Mouse (Mus musculus) ES-E14 (cell line): ENCODE results near the gene Pttg1. TPM values are rescaled to one million over a fixed set of nuclear protein-coding genes. Genes with fewer than 3 reads are reported as not detected.

Experiments
- DNase-seq: peaks from one replicate; pipeline ENCODE4 v3.0.0-alpha.2; 2013; ENCODE audit warnings: low read depth, low spot score
- H3K27ac ChIP-seq: 2 replicates; pipeline ENCODE4 v1.5.1; 2012; ENCODE audit warnings: low read depth, mild to moderate bottlenecking, low read length, moderate library complexity, mixed read lengths; ENCODE audit not compliant: poor library complexity, insufficient read depth, severe bottlenecking
- H3K36me3 ChIP-seq: 2 replicates; pipeline ENCODE4 v1.6.1; 2012; ENCODE audit warnings: mild to moderate bottlenecking, low read length, moderate library complexity, mixed read lengths; ENCODE audit not compliant: control insufficient read depth, poor library complexity, insufficient read depth, severe bottlenecking
- H3K4me1 ChIP-seq, 2 experiments: fragments of 150-350 bp in 1 of 2; sonication (generic) in 1 of 2; 2 replicates each; pipeline ENCODE4 v1.6.1; 2012; ENCODE audit warnings: low read length in 2 of 2, mild to moderate bottlenecking in 1 of 2, mixed read lengths in 1 of 2; ENCODE audit not compliant: control insufficient read depth in 2 of 2, insufficient read depth in 2 of 2, poor library complexity in 1 of 2
- H3K4me3 ChIP-seq, 2 experiments: fragments of 150-350 bp in 1 of 2; sonication (generic) in 1 of 2; 2 replicates each; pipeline ENCODE4 v1.5.1; 2012; ENCODE audit warnings: low read length in 2 of 2, low read depth in 1 of 2, mild to moderate bottlenecking in 1 of 2, mixed read lengths in 1 of 2; ENCODE audit not compliant: insufficient read depth in 1 of 2, poor library complexity in 1 of 2, severe bottlenecking in 1 of 2
- H3K9ac ChIP-seq: 2 replicates; pipeline ENCODE4 v1.6.1; 2012; ENCODE audit warnings: low read depth, mild to moderate bottlenecking, low read length, mixed read lengths; ENCODE audit not compliant: poor library complexity, insufficient read depth, severe bottlenecking
- H3K9me3 ChIP-seq: fragments of 150-350 bp; sonication (generic); 2 replicates; pipeline ENCODE4 v1.6.1; 2012; ENCODE audit warnings: low read depth, mild to moderate bottlenecking, low read length; ENCODE audit not compliant: control insufficient read depth, insufficient read depth
- CHD2 ChIP-seq: IDR thresholded peaks from 2 replicates; pipeline ENCODE4 v1.6.1; 2014; ENCODE audit warnings: mild to moderate bottlenecking, low read depth, low read length, inconsistent platforms
- HCFC1 ChIP-seq: IDR thresholded peaks from 2 replicates; pipeline ENCODE4 v1.6.1; 2012; ENCODE audit warnings: low read length, inconsistent platforms, borderline replicate concordance; ENCODE audit not compliant: insufficient read depth
- MAFK ChIP-seq: IDR thresholded peaks from 2 replicates; pipeline ENCODE4 v1.6.1; 2014; ENCODE audit warnings: mild to moderate bottlenecking, low read depth, low read length, inconsistent platforms; ENCODE audit not compliant: insufficient read depth
- ZC3H11A ChIP-seq: IDR thresholded peaks from 2 replicates; pipeline ENCODE4 v1.6.1; 2012; ENCODE audit warnings: low read depth, mild to moderate bottlenecking, inconsistent platforms, low read length, borderline replicate concordance
- ZNF384 ChIP-seq: IDR thresholded peaks from 2 replicates; pipeline ENCODE4 v1.6.1; 2012; ENCODE audit warnings: low read depth, low read length, inconsistent platforms
- in situ Hi-C, 2 experiments: fragments of 600-800 bp; cut with MboI; formaldehyde crosslinking; loops; one replicate each; pipeline ENCODE4 v1.15.1; 2025; ENCODE audit warnings: low sequenced_read_pairs in 2 of 2, inconsistent platforms in 1 of 2; ENCODE audit not compliant: unreplicated experiment in 2 of 2
- total RNA-seq: library from RNA; depleted of rRNA; stranded (reverse); fragments of 300-350 nt; gene quantifications from 2 replicates; pipeline ENCODE4 v1.2.3, GENCODE M21; 2012

Pttg1 gene
- total RNA-seq, 1 experiment = 69.3 TPM

- H3K9me3 ChIP-seq = no peaks in the 10 kb centered on the region
- H3K9ac ChIP-seq = no peak overlapping the region
- peaks cover 1 to 6% of the 10 kb centered on the region in 2 experiments; a peak in 2 of 4 replicates for H3K4me1 ChIP-seq
- H3K27ac ChIP-seq = no peak overlapping the region
- in situ Hi-C loops = no loop called here
- H3K4me3 ChIP-seq = no peak overlapping the region
- H3K36me3 ChIP-seq = no peaks in the 10 kb centered on the region
- no peak for DNase-seq
- TF ChIP-seq ZC3H11A (no peak), MAFK (no peak), CHD2 (no peak)
Observed at GRCm38 (mm10) chr11:43383581-43383980, 42.5 kb downstream of the Pttg1 start.

GRCm38 (mm10) chr11:43380901-43381300 lies 45.1 kb downstream of the Pttg1 start:
- DNase-seq = no peak
- in situ Hi-C loops = no loop called here
- Histone ChIP-seq H3K4me3 (no peak overlapping the region), H3K9ac (no peak overlapping the region), H3K27ac (no peak overlapping the region), H3K9me3 (no peaks in the 10 kb centered on the region), H3K36me3 (no peaks in the 10 kb centered on the region), H3K4me1 (peaks cover 0 to 5% of the 10 kb centered on the region in 2 experiments; a peak in 2 of 4 replicates)
- TF ChIP-seq MAFK = no peak
- TF ChIP-seq CHD2 = no peak
- TF ChIP-seq ZNF384 = no peak
- no peak for TF ChIP-seq ZC3H11A
- TF ChIP-seq HCFC1 = no peak

- TF ChIP-seq ZC3H11A (no peak), CHD2 (no peak), MAFK (no peak), HCFC1 (no peak), ZNF384 (no peak)
- in situ Hi-C loops = no loop called here
- no peak for DNase-seq
- H3K9ac ChIP-seq = no peak overlapping the region
- no peaks in the 10 kb centered on the region for H3K36me3 ChIP-seq
- no peak overlapping the region for H3K4me3 ChIP-seq
- H3K9me3 ChIP-seq = no peaks in the 10 kb centered on the region
- H3K4me1 ChIP-seq = peaks cover 0 to 1% of the 10 kb centered on the region in 2 experiments; a peak in 2 of 4 replicates
- H3K27ac ChIP-seq = no peak overlapping the region
Observed at GRCm38 (mm10) chr11:43379911-43380485, 46.1 kb downstream of the Pttg1 start.

- H3K27ac ChIP-seq = no peak overlapping the region
- in situ Hi-C loops = no loop called here
- no peaks in the 10 kb centered on the region for H3K36me3 ChIP-seq
- TF ChIP-seq ZNF384 (no peak), CHD2 (no peak), MAFK (no peak), HCFC1 (no peak), ZC3H11A (no peak)
- no peak overlapping the region for H3K9ac ChIP-seq
- DNase-seq = no peak
- no peaks in the 10 kb centered on the region for H3K9me3 ChIP-seq
- H3K4me1 ChIP-seq = no peaks in the 10 kb centered on the region
- no peak overlapping the region for H3K4me3 ChIP-seq
Observed at GRCm38 (mm10) chr11:43379488-43379887, 46.6 kb downstream of the Pttg1 start.

- Histone ChIP-seq H3K4me3 (no peak overlapping the region), H3K9ac (no peak overlapping the region), H3K36me3 (no peaks in the 10 kb centered on the region), H3K9me3 (no peaks in the 10 kb centered on the region), H3K27ac (no peak overlapping the region), H3K4me1 (no peaks in the 10 kb centered on the region)
- in situ Hi-C loops = no loop called here
- no peak for DNase-seq
- TF ChIP-seq ZC3H11A (no peak), MAFK (no peak), HCFC1 (no peak), CHD2 (no peak), ZNF384 (no peak)
Observed at GRCm38 (mm10) chr11:43377083-43377850, 48.8 kb downstream of the Pttg1 start.
